Mouse (Mus musculus): Measurements from ENCODE around the gene Ankrd35.

- TF ChIP-seq CTCF (IDR thresholded peaks at IDR 0.05; ENCODE audit: low read depth) (no peak), EP300 (optimal IDR thresholded peaks at IDR 0.05) (no peak)
Measured at GRCm38 (mm10) chr3:96675690-96676089, 5.8 kb downstream of the Ankrd35 start.

All from stomach, postnatal 0 days (tissue).